Mouse (Mus musculus) gastrocnemius, postnatal 14 days (tissue): ENCODE data around the gene Fhod1. TPM values are rescaled to one million over a fixed set of nuclear protein-coding genes. Genes with fewer than 3 reads are reported as not detected.
A peak's percentile ranks its signal among the peaks of the same experiment; 100 is the strongest.

ENCODE experiments used
- DNase-seq: peaks from one replicate; pipeline ENCODE4 v3.0.0; 2021; ENCODE audit warnings: mixed read lengths
- intact Hi-C: fragments of 180-260 bp; cut with DNase I; formaldehyde crosslinking; loops from one replicate; pipeline ENCODE4 v1.15.1; 2025; ENCODE audit warnings: low total_unique reads
- total RNA-seq, 2 experiments: library from RNA; stranded (reverse); gene quantifications; 2 replicates each; pipeline ENCODE4 v1.2.3; 2021

Gene Fhod1
- total RNA-seq, 2 experiments from 2014 or later, result 12.1 to 15.6 TPM

DNA sequence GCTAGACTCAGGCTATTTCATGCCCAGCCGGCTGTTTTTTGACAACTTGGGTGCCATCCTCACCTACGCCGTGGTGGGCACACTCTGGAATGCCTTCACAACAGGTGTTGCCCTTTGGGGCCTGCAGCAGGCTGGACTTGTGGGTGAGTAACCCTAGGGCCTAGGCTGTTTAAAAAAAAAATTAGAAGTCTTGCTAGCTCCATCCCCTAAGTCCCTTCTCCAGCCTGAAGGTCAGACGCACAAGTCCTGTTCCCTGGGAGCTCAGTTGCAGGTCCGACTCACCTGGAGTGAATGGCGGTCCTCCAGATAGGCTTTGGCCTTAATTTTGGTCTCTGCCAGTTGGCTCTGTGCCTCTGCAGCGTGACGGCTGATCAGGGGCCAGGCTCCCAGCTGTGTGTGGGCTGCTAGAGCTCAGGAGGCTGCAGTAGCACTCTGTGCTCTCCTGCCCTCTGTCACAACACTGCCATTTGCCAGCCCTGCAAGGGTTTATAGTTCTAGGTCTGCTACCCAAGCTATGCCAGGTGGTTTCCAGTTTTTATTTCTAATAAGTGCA lies 5.9 kb upstream of the Fhod1 start:
- no peak for DNase-seq
- intact Hi-C loops, result no loop called here

DNA sequence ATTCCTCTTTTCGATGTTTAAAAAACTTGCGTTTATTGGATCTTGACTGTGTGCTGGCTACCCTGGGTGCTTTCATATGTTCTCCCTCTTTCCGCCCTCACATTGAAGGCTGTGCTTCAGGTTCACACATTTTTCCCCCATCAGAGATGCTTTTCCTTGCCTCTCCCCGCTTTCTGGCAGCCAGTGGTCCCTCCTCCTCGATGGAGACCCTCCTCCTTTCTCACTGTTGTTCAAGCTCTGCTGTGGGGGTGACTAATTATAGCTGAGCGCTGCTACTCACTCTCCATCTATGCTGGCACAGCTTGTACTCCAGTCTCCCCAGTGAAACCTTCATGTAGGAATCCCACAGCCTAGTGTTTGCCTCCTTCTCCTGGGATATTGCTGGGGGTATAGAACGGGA lies 2.4 kb upstream of the Fhod1 start:
- no peak for DNase-seq
- intact Hi-C loops, result no loop called here

GRCm38 (mm10) chr8:105349096-105349771 lies 1.5 kb upstream of the Fhod1 start:
- intact Hi-C loops, result no loop called here
- DNase-seq, result no peak

- intact Hi-C loops, result no loop called here
- no peak for DNase-seq
Observed at GRCm38 (mm10) chr8:105348450-105349095, 820 bp upstream of the Fhod1 start, which contains the start of gene Slc9a5. Gene Slc9a5 (plus strand): TSS chr8:105348843.

- intact Hi-C loops, result no loop called here
- DNase-seq, result peak; percentile 82
Observed at GRCm38 (mm10) chr8:105346611-105347427, 934 bp downstream of the Fhod1 start.

DNA sequence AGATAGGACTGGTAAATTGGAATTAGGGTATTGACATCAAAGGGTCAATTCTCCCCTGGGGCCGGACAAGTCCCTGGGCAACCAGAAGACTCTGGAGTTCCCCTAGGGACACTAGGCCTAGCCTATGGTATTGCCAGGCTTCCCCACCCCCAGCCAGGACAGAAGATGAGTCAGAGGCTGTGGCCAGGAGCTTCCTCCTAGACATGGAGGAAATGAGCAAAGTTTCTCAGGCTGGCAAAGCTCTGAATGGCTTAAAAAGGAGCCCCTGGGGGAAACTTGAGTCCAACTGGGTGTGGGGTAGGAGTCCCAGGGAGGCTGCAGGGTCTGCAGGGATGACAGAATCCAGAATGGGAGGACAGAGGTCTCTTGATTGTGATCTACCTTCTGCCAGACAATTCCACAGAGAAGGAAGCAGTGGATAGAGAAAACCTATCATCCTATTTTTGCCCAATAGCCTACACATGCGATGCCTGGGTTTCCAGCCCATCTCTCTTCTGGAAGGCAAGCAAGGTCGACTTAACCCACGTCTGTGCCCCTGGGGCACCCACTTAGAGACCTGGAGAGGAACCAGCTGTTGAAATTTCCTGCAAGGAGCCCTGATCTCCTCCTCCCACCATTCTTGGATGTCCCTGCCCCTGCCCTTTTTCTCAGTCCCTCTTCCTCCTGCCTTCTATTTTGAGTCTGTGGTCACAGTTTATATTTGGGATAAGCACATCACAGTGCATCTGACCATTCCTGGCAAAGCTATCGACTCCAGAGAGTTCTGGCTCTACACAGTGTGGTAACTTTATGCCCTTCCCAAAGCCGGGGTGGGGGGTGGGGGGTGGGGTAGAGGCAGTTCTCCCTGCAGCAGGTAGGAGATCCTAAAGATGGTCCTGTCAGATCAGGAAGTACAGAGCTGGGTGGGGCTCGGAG lies 2.4 kb downstream of the Fhod1 start:
- intact Hi-C loops, result no loop called here
- peak; percentile 50 for DNase-seq

- intact Hi-C loops, result no loop called here
- no peak for DNase-seq
Observed at GRCm38 (mm10) chr8:105343791-105344574, 3.8 kb downstream of the Fhod1 start.

- DNase-seq, result no peak
- intact Hi-C loops, result no loop called here
Observed at GRCm38 (mm10) chr8:105342768-105343167, 5.0 kb downstream of the Fhod1 start.

- intact Hi-C loops, result no loop called here
- no peak for DNase-seq
Observed at GRCm38 (mm10) chr8:105341399-105341798, 6.4 kb downstream of the Fhod1 start.

DNA sequence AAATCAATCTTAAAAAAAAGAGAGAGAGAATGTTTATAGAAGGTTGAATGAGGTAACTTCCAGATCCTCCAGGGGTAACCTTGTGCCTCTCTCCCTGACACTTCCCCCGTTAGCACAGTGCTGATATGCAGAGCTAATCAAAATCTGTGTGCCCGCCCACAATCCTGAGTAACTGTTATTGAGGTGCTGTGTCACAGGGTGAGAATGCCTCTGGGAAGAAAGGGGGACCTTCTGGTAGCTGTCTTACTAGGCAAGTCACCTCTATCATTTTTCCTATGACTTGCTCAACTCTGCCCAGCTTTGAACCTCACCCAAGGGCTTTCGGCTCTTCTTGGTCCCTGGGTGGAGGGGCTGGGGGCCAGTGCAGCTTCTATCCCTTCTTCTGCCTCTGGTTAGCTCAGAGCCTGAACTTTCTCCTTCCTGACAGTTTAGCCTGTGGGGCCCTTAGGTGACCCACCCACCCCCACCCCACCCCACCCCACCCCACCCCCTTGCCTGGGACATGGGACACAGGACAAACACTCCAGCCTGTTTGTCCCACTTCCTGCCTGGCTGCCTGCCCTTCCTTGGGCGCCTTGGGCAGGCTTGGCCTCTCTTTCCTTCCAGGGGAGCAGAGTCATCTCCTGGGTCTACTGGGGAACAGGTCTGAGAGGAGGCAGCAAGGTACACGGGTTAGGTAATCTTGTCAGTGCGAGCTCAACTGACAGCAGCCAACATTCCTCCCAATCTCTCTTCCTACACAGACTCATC lies 7.7 kb downstream of the Fhod1 start:
- intact Hi-C loops, result no loop called here
- no peak for DNase-seq

DNA sequence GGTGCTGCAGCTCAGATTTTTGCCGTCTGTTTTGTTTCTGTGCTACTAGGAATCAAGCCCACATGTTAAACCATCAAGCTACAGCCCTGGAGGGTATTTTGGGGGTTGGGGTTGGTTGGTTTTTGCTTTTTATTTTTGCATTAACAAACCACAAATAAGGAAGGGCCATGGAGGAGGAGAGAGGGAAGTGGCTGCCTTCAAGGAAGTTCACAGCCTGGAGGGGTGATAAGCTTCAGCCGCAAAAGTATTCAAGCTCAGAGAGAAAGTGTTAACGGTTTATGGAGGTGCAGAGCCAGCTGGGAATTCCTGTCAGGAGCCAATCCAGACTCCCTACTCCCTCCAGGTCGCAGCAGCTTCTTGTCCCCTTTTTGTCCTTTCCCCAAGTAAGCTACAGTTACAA lies 8.8 kb downstream of the Fhod1 start:
- intact Hi-C loops, result no loop called here
- DNase-seq, result no peak

DNA sequence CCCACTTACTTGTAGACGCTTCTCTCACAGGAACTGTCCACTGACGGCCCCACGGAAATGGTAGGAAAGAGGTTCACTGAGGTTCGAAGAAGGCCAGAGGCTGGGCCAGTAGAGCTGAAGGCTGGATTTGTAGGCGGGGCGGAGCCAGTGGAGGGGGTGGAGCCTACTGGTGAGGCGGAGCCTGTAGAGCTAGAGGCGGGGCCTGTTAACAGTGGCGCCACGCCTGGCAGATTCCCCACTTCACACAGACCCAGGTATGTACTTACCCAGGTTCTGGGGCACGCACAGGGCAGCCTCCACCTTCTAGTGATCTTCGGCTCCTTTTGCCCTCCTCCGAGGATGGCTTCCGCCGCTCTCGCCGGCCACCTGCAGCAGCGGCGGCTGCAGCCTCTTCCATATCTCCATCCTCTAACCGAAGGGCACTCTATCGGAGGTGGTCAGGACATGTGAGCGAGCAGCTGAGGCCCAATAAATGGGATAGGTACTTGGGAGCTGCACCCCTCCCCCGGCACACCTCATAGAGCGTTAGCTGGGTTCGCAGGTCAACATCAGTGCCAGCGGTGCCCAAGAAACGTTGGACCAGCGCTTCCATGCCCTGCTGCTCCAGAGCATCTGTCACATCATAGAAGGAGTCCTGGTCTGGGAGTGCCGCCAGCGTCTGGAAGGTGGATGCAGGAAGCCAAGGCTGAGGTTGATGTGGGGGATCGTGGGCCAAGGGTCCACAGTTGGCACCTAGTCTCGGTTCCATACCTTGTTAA lies 11.2 kb downstream of the Fhod1 start:
- no peak for DNase-seq
- intact Hi-C loops, result no loop called here

DNA sequence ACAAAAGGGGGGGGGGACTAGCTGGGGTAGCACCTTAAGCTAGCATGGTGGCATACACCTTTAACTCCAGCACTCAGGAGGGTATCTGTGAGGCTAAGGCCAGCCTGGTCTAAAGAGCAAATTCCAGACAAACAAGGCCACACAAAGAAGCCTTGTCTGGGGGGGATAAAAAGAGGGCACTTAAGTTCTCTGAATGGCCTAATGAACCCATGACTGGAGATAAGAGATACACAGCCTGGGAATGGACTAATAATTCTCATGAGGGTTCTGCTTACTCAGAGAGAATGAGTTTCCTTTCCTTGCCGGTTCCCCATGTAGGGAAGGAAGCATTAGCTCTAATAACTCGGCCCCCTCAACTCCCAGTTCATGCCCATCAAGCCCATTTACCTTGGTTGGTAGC lies 15.2 kb downstream of the Fhod1 start:
- intact Hi-C loops, result no loop called here
- DNase-seq, result no peak

- DNase-seq, result no peak
- intact Hi-C loops, result no loop called here
Observed at GRCm38 (mm10) chr8:105331931-105332330, 15.8 kb downstream of the Fhod1 start.

DNA sequence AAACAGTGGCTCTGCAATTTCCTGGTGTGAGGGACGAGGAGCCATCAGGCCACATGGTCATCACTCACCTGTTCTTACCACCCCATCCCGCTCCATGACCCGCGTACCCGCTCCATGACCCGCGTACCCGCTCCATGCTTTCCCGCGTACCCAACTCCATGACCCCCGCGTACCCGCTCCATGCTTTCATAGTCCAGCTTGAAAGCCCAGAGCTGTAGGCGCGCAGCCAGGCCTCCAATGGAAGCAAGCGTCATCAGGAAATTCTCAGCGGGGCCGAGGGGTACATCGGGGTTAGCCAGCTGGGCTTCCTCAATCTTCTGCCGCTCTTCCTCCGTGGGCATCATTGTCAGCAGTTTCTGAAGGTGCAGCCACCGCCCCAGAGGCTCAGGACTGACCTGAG lies 16.3 kb downstream of the Fhod1 start:
- intact Hi-C loops, result no loop called here
- no peak for DNase-seq

DNA sequence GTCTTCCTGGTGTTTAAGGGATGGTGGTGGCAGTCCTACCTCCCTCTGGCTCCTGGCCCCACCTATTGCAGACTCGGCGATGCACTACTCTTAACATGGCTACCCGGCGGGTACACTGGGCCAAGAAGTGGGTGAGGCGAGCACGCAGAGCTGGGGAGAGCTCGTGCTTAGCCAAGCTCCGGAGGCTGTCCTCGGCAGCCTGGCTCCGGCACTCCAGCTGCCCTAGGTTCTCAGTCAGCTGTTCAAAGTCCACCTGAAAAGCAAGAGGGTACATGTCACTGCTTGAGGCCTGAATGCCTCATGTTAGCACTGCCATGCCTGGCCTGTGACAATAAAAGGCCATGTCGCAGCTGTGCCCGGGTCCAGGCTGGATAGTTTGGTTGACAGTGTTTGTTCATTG lies 17.4 kb downstream of the Fhod1 start:
- no peak for DNase-seq

DNA sequence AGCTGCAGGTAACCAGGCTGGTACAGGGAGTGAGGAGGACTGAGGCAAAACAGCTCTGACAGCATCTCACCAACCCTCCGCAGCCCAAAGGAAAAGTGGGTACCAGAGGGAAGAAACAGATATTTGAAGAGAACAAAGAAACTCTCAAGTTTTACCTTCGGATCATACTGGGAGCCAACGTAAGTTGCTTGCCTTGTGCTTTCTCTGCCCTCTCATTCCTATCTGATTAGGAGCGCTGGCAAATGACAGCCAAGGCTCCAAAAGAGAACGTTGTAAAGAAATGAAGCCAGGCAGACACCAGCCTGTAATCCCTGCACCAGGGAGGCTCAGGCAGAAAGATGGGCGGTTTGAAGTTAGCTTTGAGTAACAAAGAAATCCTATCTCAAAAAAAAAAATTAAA lies 20.8 kb downstream of the Fhod1 start:
- intact Hi-C loops, result no loop called here
- no peak for DNase-seq

More for the DNA sequence above, 17.4 kb downstream of the Fhod1 start:
- intact Hi-C loops, result no loop called here
